Mouse (Mus musculus) heart, postnatal 0 days (tissue): ENCODE measurements around the gene Gxylt1. TPM values are rescaled to one million over a fixed set of nuclear protein-coding genes. Genes with fewer than 3 reads are reported as not detected.
A peak's percentile ranks its signal among the peaks of the same experiment; 100 is the strongest.
"Not testable (repeated sequence)": the region's sequence is repeated elsewhere in the genome, so short reads cannot be mapped to it uniquely, and the experiment has no call there.

Source experiments
- ATAC-seq: fragments of 200-750 bp; cut with Nextera tagmentation; 2 replicates; pipeline ENCODE4 v1.8.0; 2017; ENCODE audit warnings: low read depth, moderate number of reproducible peaks, moderate library complexity; ENCODE audit not compliant: insufficient read depth
- DNase-seq: peaks from one replicate; pipeline ENCODE4 v3.0.0-alpha.2; 2016; ENCODE audit warnings: low spot score
- H3K27ac ChIP-seq: fragments of 300-500 bp; sonication (generic); 2 replicates; pipeline ENCODE4 v1.5.1; 2014; ENCODE audit warnings: low read depth, mild to moderate bottlenecking
- H3K27me3 ChIP-seq: fragments of 300-500 bp; sonication (generic); 2 replicates; pipeline ENCODE4 v1.6.1; 2014; ENCODE audit warnings: low read length, mixed read lengths; ENCODE audit not compliant: control insufficient read depth, insufficient read depth
- H3K36me3 ChIP-seq: fragments of 300-500 bp; sonication (generic); replicated peaks from 2 replicates; pipeline ENCODE4 v1.6.1; 2014; ENCODE audit warnings: low read length, mixed read lengths; ENCODE audit not compliant: control insufficient read depth, insufficient read depth
- H3K4me1 ChIP-seq: fragments of 300-500 bp; sonication (generic); 2 replicates; pipeline ENCODE4 v1.6.1; 2014; ENCODE audit warnings: antibody characterized with exemption; ENCODE audit not compliant: control insufficient read depth, insufficient read depth
- H3K4me2 ChIP-seq: fragments of 300-500 bp; sonication (generic); 2 replicates; pipeline ENCODE4 v1.6.1; 2014; ENCODE audit warnings: low read depth, mild to moderate bottlenecking, low read length, moderate library complexity
- H3K4me3 ChIP-seq: fragments of 300-500 bp; sonication (generic); 2 replicates; pipeline ENCODE4 v1.5.1; 2014; ENCODE audit warnings: low read depth, low read length
- H3K9ac ChIP-seq: fragments of 300-500 bp; sonication (generic); replicated peaks from 2 replicates; pipeline ENCODE4 v1.6.1; 2014; ENCODE audit warnings: low read depth, low read length, mixed read lengths
- H3K9me3 ChIP-seq: fragments of 300-500 bp; sonication (generic); replicated peaks from 2 replicates; pipeline ENCODE4 v1.6.1; 2016; ENCODE audit warnings: low read length; ENCODE audit not compliant: control insufficient read depth
- CTCF ChIP-seq: IDR thresholded peaks from 2 replicates; pipeline ENCODE4 v1.5.1; 2016; ENCODE audit warnings: antibody characterized with exemption, control low read depth, low read depth
- EP300 ChIP-seq: IDR thresholded peaks from 2 replicates; pipeline ENCODE4 v1.6.1; 2016; ENCODE audit warnings: antibody characterized with exemption, low read depth
- WGBS: fragments of 180-500 bp; shearing (Covaris S2); extraction: QIAGEN DNeasy Blood & Tissue Kit; methylation state at CpG from one replicate; pipeline ENCODE4 v1.1.7; 2014; 5-methylcytosine and 5-hydroxymethylcytosine counted together
- polyA plus RNA-seq: library from polyadenylated mRNA; unstranded; fragments of >200 nt; fragmentation: Nextera tagmentation; extraction: Ambion mirVana; gene quantifications from 2 replicates; pipeline ENCODE4 v1.2.1, GENCODE M21; 2015
- total RNA-seq: library from RNA; depleted of rRNA; stranded (reverse); fragments of >200 nt; gene quantifications from 2 replicates; pipeline ENCODE4 v1.2.3, GENCODE M21; 2014; ENCODE audit warnings: low replicate concordance; rRNA removed

Gene Gxylt1
- total RNA-seq (3.6 and 9.3 TPM in 2 replicates), polyA plus RNA-seq (3.1 and 3.3 TPM in 2 replicates)

GRCm38 (mm10) chr15:93274679-93275583 lies at the start of gene Gxylt1:
Gene Gxylt1 (minus strand): TSS chr15:93275179.
- 1% methylated on average over 76 of the region's 93 CpGs for WGBS
- H3K9me3 ChIP-seq = no peaks in the 10 kb centered on the region

GRCm38 (mm10) chr15:93318781-93319180 lies 43.8 kb upstream of the Gxylt1 start:
- Histone ChIP-seq H3K4me1 (peaks cover 6% of the 10 kb centered on the region), H3K4me2 (no peak overlapping the region), H3K9ac (no peak overlapping the region), H3K27me3 (no peaks in the 10 kb centered on the region), H3K4me3 (no peak overlapping the region), H3K9me3 (no peaks in the 10 kb centered on the region), H3K36me3 (no peaks in the 10 kb centered on the region), H3K27ac (peak overlapping the region; percentile 38)
- DNase-seq = peak; percentile 53
- WGBS = 68% methylated on average over 1 of the region's 1 CpGs
- no peak for TF ChIP-seq CTCF
- TF ChIP-seq EP300 = no peak
- ATAC-seq = peak; percentile 88

More at GRCm38 (mm10) chr15:93274679-93275583, at the start of gene Gxylt1:
- Histone ChIP-seq H3K27me3 (no peaks in the 10 kb centered on the region), H3K4me3 (peak within 1 kb of the TSS; percentile 86), H3K27ac (peak within 1 kb of the TSS; percentile 87), H3K36me3 (no peaks in the 10 kb centered on the region), H3K9ac (peak within 1 kb of the TSS; percentile 82), H3K4me1 (peaks cover 25% of the 10 kb centered on the region), H3K4me2 (peak within 1 kb of the TSS; percentile 85)
- ATAC-seq (peak; percentile 99), DNase-seq (peak; percentile 97)
- TF ChIP-seq EP300 (no peak), CTCF (no peak)

- H3K27me3 ChIP-seq, H3K4me2 ChIP-seq, H3K4me3 ChIP-seq, H3K9me3 ChIP-seq, H3K9ac ChIP-seq, H3K36me3 ChIP-seq, H3K4me1 ChIP-seq, DNase-seq, ATAC-seq, H3K27ac ChIP-seq: not testable (repeated sequence)
- WGBS = 97% methylated on average over 4 of the region's 4 CpGs
Measured at GRCm38 (mm10) chr15:93310304-93310703, 35.3 kb upstream of the Gxylt1 start.

- Histone ChIP-seq H3K27ac (no peak overlapping the region), H3K4me3 (no peak overlapping the region), H3K27me3 (no peaks in the 10 kb centered on the region), H3K9me3 (no peaks in the 10 kb centered on the region), H3K4me1 (peaks cover 8% of the 10 kb centered on the region; the same call in 1 of the 2 replicates), H3K9ac (no peak overlapping the region), H3K4me2 (no peak overlapping the region), H3K36me3 (no peaks in the 10 kb centered on the region)
- WGBS = 79% methylated on average over 2 of the region's 2 CpGs
- no peak for DNase-seq
- TF ChIP-seq CTCF (no peak), EP300 (no peak)
- ATAC-seq = no peak
Measured at GRCm38 (mm10) chr15:93298197-93298596, 23.2 kb upstream of the Gxylt1 start.

DNA sequence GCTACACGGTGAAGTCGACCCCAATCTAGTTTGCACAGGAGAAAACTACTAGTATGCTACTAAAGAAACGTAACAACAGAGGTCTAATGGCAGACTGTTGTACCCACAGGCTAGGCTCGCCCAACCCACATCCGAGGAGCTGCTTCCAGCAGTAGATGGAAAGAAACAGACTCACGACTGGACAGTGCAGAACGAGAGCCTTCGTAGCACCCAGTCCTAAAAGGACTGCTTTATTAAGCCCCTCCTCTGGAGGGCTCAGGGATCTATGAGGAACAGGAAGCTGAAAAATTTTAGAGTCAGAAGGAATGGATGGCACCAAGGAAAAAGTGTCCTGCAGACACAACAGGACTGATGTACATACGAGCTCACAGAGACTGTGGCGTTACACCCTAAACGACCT lies 19.5 kb upstream of the Gxylt1 start:
- H3K9me3 ChIP-seq = no peaks in the 10 kb centered on the region
- peaks cover 5% of the 10 kb centered on the region for H3K36me3 ChIP-seq
- TF ChIP-seq EP300 (no peak), CTCF (no peak)
- H3K4me1 ChIP-seq = peaks cover 8% of the 10 kb centered on the region; the same call in 1 of the 2 replicates
- WGBS = 68% methylated on average over 11 of the region's 11 CpGs
- H3K4me2 ChIP-seq = no peak overlapping the region
- no peak for ATAC-seq
- H3K4me3 ChIP-seq = no peak overlapping the region
- no peak overlapping the region for H3K9ac ChIP-seq
- H3K27ac ChIP-seq = no peak overlapping the region
- no peak for DNase-seq
- H3K27me3 ChIP-seq = no peaks in the 10 kb centered on the region

DNA sequence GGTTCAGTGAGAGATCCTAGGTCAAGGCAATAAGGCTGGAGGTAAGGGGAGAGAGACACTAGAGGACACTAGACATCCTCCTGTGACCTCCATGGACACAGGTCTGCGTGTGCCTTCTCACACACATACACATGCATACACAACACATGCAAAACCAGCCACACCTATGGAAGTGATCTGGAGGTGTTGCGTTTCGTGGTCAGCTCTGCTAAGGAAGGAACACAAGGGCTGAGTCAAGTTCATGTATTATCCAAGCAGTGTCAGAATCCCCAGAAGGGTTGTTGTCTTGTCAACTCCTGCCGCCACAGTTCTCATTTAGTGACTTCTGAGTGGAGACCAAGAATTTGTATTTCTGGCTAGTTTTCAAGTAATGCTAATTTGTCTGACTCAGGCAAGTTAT lies 13.3 kb upstream of the Gxylt1 start:
- 87% methylated on average over 4 of the region's 4 CpGs for WGBS
- no peak for DNase-seq
- H3K9ac ChIP-seq = no peak overlapping the region

More for the DNA sequence above, 13.3 kb upstream of the Gxylt1 start:
- Histone ChIP-seq H3K27ac (no peak overlapping the region), H3K27me3 (no peaks in the 10 kb centered on the region), H3K9me3 (no peaks in the 10 kb centered on the region), H3K4me3 (no peak overlapping the region), H3K4me2 (no peak overlapping the region), H3K36me3 (peaks cover 17% of the 10 kb centered on the region), H3K4me1 (no peaks in the 10 kb centered on the region)
- TF ChIP-seq EP300 = no peak
- TF ChIP-seq CTCF = no peak
- ATAC-seq = no peak
